Mouse (Mus musculus) small intestine, adult 2 months (tissue): Measurements from ENCODE around the gene Smpd3. TPM values are rescaled to one million over a fixed set of nuclear protein-coding genes. Genes with fewer than 3 reads are reported as not detected.
A peak's percentile ranks its signal among the peaks of the same experiment; 100 is the strongest.

Experiments
- H3K27ac ChIP-seq: fragments of 200-500 bp; 2 replicates; pipeline ENCODE4 v1.5.1; 2012; ENCODE audit warnings: low read depth, low read length, control low read depth, inconsistent platforms; ENCODE audit not compliant: insufficient read depth
- H3K27me3 ChIP-seq: fragments of 200-500 bp; 2 replicates; pipeline ENCODE4 v1.6.1; 2012; ENCODE audit warnings: mild to moderate bottlenecking, moderate library complexity, low read length, inconsistent platforms; ENCODE audit not compliant: control insufficient read depth, insufficient read depth
- H3K36me3 ChIP-seq: fragments of 200-500 bp; 2 replicates; pipeline ENCODE4 v1.6.1; 2012; ENCODE audit warnings: mild to moderate bottlenecking, low read length, control low read depth, inconsistent platforms; ENCODE audit not compliant: control insufficient read depth, insufficient read depth
- H3K4me1 ChIP-seq: fragments of 200-500 bp; 2 replicates; pipeline ENCODE4 v1.6.1; 2012; ENCODE audit warnings: low read length, inconsistent platforms, mixed read lengths; ENCODE audit not compliant: control insufficient read depth, insufficient read depth, insufficient read length
- H3K4me3 ChIP-seq: fragments of 200-500 bp; 2 replicates; pipeline ENCODE4 v1.5.1; 2012; ENCODE audit warnings: low read depth, mild to moderate bottlenecking, control low read depth, inconsistent platforms, low read length, moderate library complexity
- CTCF ChIP-seq: fragments of 200-500 bp; IDR thresholded peaks from 2 replicates; pipeline ENCODE4 v1.5.1; 2012; ENCODE audit warnings: low read depth, mild to moderate bottlenecking, control low read depth, inconsistent platforms, low read length, moderate library complexity, mixed read lengths; ENCODE audit not compliant: insufficient replicate concordance, insufficient read length; ENCODE audit errors: extremely low read depth
- POLR2A ChIP-seq: fragments of 200-500 bp; IDR thresholded peaks from 2 replicates; pipeline ENCODE4 v1.6.1; 2012; ENCODE audit warnings: low read depth, mild to moderate bottlenecking, control low read depth, inconsistent platforms, low read length, moderate library complexity
- WGBS: fragments of 180-500 bp; shearing (Covaris S2); methylation state at CpG from one replicate; pipeline ENCODE4 v1.1.7; 2018; 5-methylcytosine and 5-hydroxymethylcytosine counted together
- polyA plus RNA-seq: library from polyadenylated mRNA; depleted of rRNA; stranded (reverse); fragments of >200 nt; gene quantifications from 2 replicates; pipeline ENCODE4 v1.2.3, GENCODE M21; 2012

The Smpd3 gene
- polyA plus RNA-seq, 1 experiment, result 73.6 TPM

- Histone ChIP-seq H3K36me3 (no peaks in the 10 kb centered on the region), H3K27me3 (no peaks in the 10 kb centered on the region; the same call in 1 of the 2 replicates), H3K4me1 (no peaks in the 10 kb centered on the region), H3K4me3 (no peak overlapping the region), H3K27ac (no peak overlapping the region)
- 68% methylated on average over 6 of the region's 6 CpGs for WGBS
- TF ChIP-seq POLR2A (no peak), CTCF (no peak)
Observed at GRCm38 (mm10) chr8:106346123-106346522, 8.3 kb upstream of the Smpd3 start.

- H3K36me3 ChIP-seq, result no peaks in the 10 kb centered on the region
- 59% methylated on average over 5 of the region's 5 CpGs for WGBS
- no peaks in the 10 kb centered on the region for H3K4me1 ChIP-seq
- H3K27me3 ChIP-seq, result no peaks in the 10 kb centered on the region; the same call in 1 of the 2 replicates
- H3K4me3 ChIP-seq, result no peak overlapping the region
- no peak for TF ChIP-seq CTCF
- TF ChIP-seq POLR2A, result no peak
- no peak overlapping the region for H3K27ac ChIP-seq
Observed at GRCm38 (mm10) chr8:106343471-106343870, 5.7 kb upstream of the Smpd3 start.

DNA sequence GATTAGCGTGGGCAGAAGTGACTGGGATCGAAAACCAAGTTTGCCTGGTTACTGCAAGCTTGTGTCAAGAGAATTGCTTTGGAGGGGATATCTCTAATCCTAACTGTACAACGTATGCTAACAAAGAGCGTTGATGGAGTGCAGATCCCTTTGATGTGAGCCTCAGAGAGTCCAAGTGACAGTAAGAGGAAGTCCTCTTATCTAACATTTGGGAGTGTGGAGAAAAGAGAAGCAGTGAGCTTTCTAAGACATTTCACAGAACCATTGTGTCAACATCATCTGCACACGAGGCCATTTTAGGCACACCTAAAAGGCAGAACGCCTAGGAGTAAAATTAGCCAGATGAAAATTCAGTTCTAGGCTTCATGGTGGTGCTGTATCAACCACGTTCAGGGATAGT is 5.0 kb upstream of the Smpd3 start:
- WGBS, result 47% methylated on average over 7 of the region's 7 CpGs

DNA sequence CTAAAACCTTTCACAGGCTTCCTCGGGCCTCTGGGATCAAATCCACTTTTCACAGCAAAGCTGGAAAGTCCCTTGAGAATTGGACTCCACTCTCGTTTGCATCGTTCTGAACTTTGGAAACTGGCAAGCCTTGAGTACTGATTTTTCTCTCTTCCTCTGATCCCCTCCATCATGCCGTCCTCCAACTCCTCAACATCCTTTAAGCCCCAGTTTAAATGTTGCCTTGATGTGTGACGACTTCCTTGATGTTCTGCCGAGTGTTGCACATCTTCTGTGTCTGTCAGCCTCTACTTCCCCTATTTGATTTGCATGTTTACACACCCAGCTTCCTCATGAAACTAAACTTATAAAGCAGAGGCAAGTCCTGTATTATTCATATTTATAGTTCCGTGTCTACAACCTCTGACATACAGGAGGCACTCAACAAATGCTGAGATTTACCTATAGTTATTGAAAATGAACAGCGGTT is 987 bp upstream of the Smpd3 start:
- Histone ChIP-seq H3K4me1 (peaks cover 10% of the 10 kb centered on the region), H3K36me3 (no peaks in the 10 kb centered on the region), H3K27ac (0 out of 2 replicates have a peak overlapping the region, but pooled peaks have one; percentile 20), H3K27me3 (0 out of 2 replicates have a peak, but pooled peaks cover 11% of the 10 kb centered on the region), H3K4me3 (no peak overlapping the region)
- WGBS, result 24% methylated on average over 8 of the region's 8 CpGs
- TF ChIP-seq POLR2A (no peak), CTCF (no peak)

More for the DNA sequence above, 5.0 kb upstream of the Smpd3 start:
- H3K27ac ChIP-seq, result no peak overlapping the region
- H3K4me3 ChIP-seq, result no peak overlapping the region
- no peaks in the 10 kb centered on the region for H3K36me3 ChIP-seq
- H3K4me1 ChIP-seq, result no peaks in the 10 kb centered on the region
- TF ChIP-seq CTCF (no peak), POLR2A (no peak)
- no peaks in the 10 kb centered on the region; the same call in 1 of the 2 replicates for H3K27me3 ChIP-seq

DNA sequence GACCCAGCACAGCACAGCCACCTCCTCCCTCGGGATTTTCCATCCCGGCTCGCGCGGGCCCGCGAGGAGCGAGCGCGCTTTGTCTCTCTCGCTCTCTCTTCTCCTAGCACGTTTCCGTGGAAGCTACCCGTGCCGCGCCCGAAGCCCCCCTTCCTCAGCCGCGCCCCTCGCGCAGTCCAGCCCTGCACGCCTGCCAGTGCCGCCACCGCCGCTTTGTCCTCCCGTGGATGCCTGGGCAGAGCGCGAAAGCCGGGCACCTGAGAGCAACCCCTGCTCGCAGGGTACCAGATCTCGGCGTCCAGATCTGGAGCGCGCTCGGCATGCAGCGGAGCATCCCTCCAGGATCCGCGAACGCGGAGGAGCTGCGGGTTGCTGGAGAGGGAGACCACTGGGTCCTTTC is 1.2 kb downstream of the Smpd3 start:
- TF ChIP-seq CTCF (no peak), POLR2A (no peak)
- no peaks in the 10 kb centered on the region for H3K36me3 ChIP-seq
- peak overlapping the region; percentile 63 for H3K4me3 ChIP-seq
- peaks cover 10% of the 10 kb centered on the region for H3K4me1 ChIP-seq
- 0 out of 2 replicates have a peak, but pooled peaks cover 11% of the 10 kb centered on the region for H3K27me3 ChIP-seq
- no peak overlapping the region for H3K27ac ChIP-seq
- 3% methylated on average over 41 of the region's 41 CpGs for WGBS

DNA sequence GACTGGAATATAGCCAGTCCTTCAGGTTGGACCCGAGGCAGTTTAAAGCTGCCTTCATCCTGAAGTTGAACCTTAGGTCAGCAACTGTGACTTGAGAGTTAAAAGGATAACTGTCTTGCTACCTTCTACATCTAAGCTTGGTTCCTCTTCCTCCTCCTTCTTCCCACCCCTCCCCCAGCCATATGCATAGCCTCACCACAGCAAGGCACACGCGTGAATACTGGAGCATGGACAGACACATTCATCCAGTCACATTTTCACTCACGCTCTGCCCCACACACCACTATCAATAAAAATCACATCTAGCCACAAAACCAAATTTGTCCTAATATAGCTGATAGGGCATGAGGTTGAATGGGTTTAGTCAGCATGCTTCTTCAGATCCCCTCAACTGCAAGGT is 1.8 kb downstream of the Smpd3 start:
- no peak overlapping the region for H3K27ac ChIP-seq
- TF ChIP-seq CTCF (no peak), POLR2A (no peak)
- H3K27me3 ChIP-seq, result 0 out of 2 replicates have a peak, but pooled peaks cover 11% of the 10 kb centered on the region
- no peak overlapping the region for H3K4me3 ChIP-seq
- 82% methylated on average over 4 of the region's 4 CpGs for WGBS
- no peaks in the 10 kb centered on the region for H3K36me3 ChIP-seq
- peaks cover 10% of the 10 kb centered on the region for H3K4me1 ChIP-seq

- 73% methylated on average over 4 of the region's 4 CpGs for WGBS
- 0 out of 2 replicates have a peak, but pooled peaks cover 11% of the 10 kb centered on the region for H3K27me3 ChIP-seq
- H3K36me3 ChIP-seq, result no peaks in the 10 kb centered on the region
- H3K27ac ChIP-seq, result no peak overlapping the region
- TF ChIP-seq POLR2A (no peak), CTCF (peak; percentile 35; the same call in 1 of the 2 replicates)
- peaks cover 10% of the 10 kb centered on the region for H3K4me1 ChIP-seq
- no peak overlapping the region for H3K4me3 ChIP-seq
Observed at GRCm38 (mm10) chr8:106335196-106335595, 2.6 kb downstream of the Smpd3 start.
